Mouse (Mus musculus): ENCODE data around the gene Rasal3.

Rasal3 gene

GRCm38 (mm10) chr17:32403417-32403816, at the start of gene Rasal3:
Gene Rasal3 (minus strand): TSS chr17:32403583.
- DNase-seq (ENCODE audit: low spot score in 2 of 2) = no peak

GRCm38 (mm10) chr17:32452482-32452881, 49.1 kb upstream of the Rasal3 start, which contains the start of gene Cyp4f39:
Gene Cyp4f39 (plus strand): TSS chr17:32452723.
- peak; percentile 50 to 63 for DNase-seq (ENCODE audit: low spot score in 2 of 2)

DNA sequence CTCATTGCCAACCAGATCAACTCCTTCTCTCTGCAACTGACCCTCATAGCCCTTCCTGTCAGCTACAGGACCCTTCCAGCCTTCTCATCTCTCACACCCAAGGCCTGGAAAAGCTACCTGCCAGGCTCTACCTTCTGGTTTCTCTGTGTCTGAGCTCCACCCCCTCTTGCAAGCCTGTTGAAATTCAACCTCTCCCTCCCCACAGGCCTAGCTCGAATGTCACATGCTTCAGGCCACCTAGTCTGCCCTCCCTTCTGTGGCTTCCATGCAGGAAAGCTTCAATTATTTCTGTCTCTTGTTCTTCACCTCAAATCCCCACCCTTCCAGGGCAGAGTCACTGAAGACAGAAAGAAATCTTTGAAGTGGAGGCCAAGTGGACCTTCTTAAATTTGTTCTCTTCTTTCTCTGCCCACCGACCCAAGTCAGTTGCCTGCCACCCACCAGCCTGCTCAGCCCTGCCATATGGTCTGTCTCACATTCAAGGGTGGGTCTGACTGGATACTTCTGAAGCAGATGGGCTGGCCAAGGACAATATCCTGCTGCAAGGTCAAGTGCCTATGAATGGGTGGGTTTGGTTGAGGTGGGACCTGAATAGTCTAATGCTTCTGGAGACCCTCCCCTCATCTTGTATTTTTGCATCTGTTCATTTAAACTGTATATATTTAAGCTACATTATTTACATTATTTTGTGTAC, 47.6 kb upstream of the Rasal3 start:
- DNase-seq (ENCODE audit: low spot score in 2 of 2) = no peak

DNA sequence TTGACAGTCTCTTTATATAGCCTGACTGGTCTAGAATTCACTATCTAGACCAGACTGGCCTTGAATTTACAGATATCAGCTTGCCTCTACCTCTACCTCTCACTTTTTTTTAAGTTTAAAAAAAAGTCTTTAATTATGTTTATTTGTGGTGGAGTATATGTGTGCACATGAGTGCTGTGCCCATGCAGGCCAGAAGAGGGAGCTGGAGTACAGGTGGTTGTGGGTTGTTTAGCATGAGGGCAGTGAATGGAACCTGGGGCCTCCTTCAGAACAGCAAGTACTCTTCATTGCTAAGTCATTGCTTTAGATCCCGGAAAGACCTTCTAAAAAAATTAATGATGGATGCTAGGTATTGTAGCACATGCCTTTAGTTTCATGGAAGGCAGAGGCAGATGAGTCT, 45.7 kb upstream of the Rasal3 start:
- no peak for DNase-seq (ENCODE audit: low spot score in 2 of 2)

DNA sequence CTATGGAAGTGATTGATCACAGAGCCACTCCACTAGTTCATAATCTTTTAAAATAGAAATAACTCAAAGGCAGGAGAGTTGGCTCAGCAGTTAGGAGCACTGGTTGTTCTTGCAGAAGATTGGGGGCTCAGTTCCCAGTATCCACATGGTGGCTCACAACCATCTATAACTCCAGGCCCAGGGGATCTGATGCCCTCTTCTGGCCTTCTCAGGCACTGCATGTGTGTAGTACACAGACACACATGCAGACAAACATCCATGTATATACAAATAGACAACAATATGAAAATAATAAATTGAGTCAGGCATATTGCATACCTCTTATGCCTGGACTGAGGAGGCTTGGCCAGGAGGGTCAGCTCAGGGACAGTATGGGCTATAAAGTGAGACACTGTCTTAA, 43.8 kb upstream of the Rasal3 start:
- no peak for DNase-seq (ENCODE audit: low spot score in 2 of 2)

DNA sequence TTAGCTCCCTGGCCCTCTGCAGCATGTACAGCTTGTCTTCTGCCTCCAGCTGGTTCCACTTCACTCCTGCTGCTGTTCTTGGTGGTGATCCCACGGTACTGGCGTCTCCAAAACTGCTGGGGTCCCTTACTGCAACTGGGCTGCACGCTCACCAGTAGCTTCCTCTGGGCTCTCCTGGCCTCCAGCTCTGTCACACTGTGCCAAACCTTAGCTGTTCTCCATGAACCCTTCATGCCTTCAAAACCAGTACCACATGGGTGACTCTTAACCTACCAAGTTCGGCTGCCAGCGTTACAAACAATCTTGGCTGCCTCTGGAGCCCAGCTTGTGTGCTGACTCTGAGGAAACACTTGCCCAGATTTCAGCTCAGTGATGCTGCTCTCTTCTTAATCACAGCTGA, 41.6 kb upstream of the Rasal3 start:
- no peak for DNase-seq (ENCODE audit: low spot score in 2 of 2)

- no peak for DNase-seq (ENCODE audit: low spot score in 2 of 2)
Measured at GRCm38 (mm10) chr17:32443245-32443644, 39.9 kb upstream of the Rasal3 start.

- DNase-seq (ENCODE audit: low spot score in 2 of 2) = no peak
Measured at GRCm38 (mm10) chr17:32437106-32437505, 33.7 kb upstream of the Rasal3 start.

DNA sequence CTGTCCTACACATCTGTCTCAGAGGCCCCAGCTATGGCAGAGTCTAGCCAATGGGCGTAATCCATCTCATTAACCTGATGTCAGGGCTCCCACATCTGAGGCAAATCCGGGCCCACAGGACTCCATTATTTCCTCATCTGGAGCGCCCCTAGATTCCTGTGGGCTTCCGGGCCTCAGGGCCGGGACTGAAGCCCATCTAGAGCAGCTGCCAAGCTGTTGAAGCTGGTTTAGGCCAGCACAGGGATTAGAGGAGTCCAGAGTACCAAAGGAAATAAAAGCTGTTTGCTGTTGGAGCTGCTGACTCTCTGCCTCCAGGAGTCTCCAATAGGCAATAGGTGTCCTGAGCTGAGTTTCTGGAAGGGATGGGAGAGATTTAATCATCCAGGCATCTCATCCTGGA, 31.8 kb upstream of the Rasal3 start:
- DNase-seq (ENCODE audit: low spot score in 2 of 2) = no peak

- no peak for DNase-seq (ENCODE audit: low spot score in 2 of 2)
Measured at GRCm38 (mm10) chr17:32434324-32434723, 30.9 kb upstream of the Rasal3 start.

- no peak for DNase-seq (ENCODE audit: low spot score in 2 of 2)
Measured at GRCm38 (mm10) chr17:32431972-32432371, 28.6 kb upstream of the Rasal3 start.

- DNase-seq (ENCODE audit: low spot score in 2 of 2) = no peak
Measured at GRCm38 (mm10) chr17:32426610-32427009, 23.2 kb upstream of the Rasal3 start.

DNA sequence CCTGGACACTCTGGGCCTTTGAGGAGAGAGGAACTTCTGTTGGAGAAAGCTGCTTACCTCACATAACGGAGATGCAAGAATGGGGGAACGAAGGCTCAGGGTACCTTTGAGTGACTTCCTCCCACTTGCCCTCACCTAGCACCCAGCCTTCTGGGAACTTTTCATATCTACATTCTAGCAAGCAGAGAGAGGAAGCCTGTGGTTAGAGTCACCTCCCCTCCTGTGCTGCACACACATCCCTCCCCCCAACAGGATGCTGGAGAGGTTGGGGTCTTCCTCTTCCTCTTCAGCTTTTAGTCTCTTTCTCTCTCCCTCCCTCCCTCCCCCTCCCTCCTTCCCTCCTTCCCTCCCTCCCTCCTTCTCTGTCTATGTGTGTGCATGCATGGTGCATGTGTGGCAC, 20.7 kb upstream of the Rasal3 start, which contains the start of gene Pglyrp2:
Gene Pglyrp2, minus strand, starts transcription at position 134 of the 400 bp plus-strand sequence.
- no peak for DNase-seq (ENCODE audit: low spot score in 2 of 2)

DNA sequence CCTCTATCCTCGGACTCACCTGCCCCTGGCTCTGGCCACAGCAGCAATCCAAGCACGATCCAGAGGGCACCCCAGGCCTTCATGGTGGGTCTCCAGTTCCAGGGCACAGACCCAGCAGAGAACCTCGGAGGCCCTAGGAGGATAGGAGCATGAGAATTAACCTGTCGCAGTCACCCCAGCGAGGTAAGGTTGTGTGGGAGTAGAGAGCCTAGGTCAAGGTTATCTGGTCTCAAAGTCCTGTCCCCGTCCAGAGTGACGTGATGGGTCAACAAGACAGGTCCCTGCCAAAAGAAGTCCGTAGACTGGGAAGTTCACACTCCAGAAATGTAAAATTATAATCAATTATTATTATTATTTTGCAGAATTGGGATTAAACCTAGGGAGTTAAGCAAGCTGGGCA, 17.4 kb upstream of the Rasal3 start:
- no peak for DNase-seq (ENCODE audit: low spot score in 2 of 2)

- DNase-seq (ENCODE audit: low spot score in 2 of 2) = no peak
Measured at GRCm38 (mm10) chr17:32419989-32420388, 16.6 kb upstream of the Rasal3 start.

- DNase-seq (ENCODE audit: low spot score in 2 of 2) = no peak
Measured at GRCm38 (mm10) chr17:32416771-32417170, 13.4 kb upstream of the Rasal3 start.

- no peak for DNase-seq (ENCODE audit: low spot score in 2 of 2)
Measured at GRCm38 (mm10) chr17:32415417-32416020, 12.1 kb upstream of the Rasal3 start.

GRCm38 (mm10) chr17:32411898-32412297, 8.5 kb upstream of the Rasal3 start:
- no peak for DNase-seq (ENCODE audit: low spot score in 2 of 2)

GRCm38 (mm10) chr17:32402779-32403157, 615 bp downstream of the Rasal3 start:
- no peak for DNase-seq (ENCODE audit: low spot score in 2 of 2)

DNA sequence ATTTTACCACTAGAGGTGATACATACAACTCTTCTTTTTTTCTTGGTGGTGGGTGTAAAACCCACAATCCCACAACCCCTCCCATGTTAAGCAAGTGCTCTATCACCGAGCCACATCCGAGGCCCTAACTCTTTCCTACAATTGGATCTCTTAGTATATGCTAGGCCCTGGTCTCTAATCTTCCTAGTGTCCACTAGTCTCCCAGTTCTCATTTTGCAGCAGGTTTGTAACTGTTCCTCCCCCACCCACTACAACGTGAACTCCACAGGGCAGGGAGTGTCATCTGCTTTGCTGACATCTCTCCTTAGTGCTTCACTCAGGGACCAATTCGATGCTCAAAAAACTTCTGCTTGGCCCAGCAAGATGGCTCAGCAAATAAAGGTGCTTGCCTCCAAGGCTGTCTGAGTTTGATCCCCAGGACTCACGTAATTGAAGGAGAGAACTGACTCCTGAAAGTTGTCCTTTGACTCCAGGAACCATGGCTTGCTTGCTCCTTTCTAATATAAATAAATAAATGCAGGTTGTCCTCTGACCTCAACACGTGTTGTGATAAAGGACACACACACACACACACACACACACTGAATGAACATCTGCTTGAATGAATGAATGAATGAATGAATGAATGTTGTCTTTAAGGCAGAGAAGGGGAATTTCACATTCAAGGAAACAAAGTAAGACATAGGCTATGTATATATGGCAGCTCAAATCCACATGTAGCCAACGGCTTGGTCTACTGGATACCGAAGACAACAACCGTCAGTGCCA, 1.2 kb downstream of the Rasal3 start:
- DNase-seq (ENCODE audit: low spot score in 2 of 2) = no peak

DNA sequence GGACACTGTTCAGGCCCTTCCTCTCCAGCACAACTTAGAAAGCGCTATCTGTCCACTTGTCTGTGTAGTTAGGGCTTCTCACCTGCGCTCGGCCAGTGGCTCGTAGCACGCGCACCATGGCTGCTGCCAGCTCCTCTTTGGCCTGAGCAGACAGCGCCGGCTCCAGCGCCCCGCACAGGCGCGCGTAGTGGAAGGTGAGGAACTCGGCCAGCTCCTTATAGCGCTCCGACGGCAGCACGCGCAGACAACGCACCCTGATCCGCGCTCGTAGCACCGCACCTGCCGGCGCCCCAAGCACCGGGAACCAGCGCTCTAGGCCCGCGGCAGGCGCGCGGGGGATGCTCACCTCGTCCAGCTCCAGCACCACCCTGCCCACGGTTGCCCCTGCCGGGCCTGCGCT, 7.1 kb downstream of the Rasal3 start:
- no peak for DNase-seq (ENCODE audit: low spot score in 2 of 2)

DNA sequence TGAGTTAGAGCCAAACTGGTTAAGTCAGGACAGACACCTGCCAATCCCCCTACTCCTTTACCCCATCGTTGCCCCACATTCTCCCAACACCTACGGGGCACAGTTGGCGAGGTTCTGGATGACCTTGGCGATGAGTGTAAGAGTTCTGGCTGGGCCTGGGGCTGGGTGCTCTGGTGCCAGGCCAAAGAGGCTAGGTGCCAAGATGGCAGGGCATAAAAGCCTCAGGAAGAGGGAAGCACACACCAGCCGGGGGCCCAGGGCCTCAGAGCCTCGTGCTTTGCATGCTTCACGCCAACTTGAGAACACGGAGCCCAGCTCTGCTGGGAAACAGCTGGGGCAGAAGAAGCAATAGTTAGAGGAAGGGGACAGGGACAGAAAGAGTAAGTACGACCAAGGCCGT, 9.4 kb downstream of the Rasal3 start:
- no peak for DNase-seq (ENCODE audit: low spot score in 2 of 2)
